Mouse (Mus musculus): ENCODE measurements around the gene Cxcl12. TPM values are rescaled to one million over a fixed set of nuclear protein-coding genes. Genes with fewer than 3 reads are reported as not detected.

Gene Cxcl12
- polyA plus RNA-seq, 1 experiment from 2014 or later = 57.5 TPM

- no peak for ATAC-seq (ENCODE audit: low read depth)
- peaks cover 31% of the 10 kb centered on the region for H3K27me3 ChIP-seq (ENCODE audit: control insufficient read depth, insufficient read depth, low read depth, low read length)
- H3K9me3 ChIP-seq (replicated peaks; ENCODE audit: control insufficient read depth, low read length) = no peaks in the 10 kb centered on the region
- H3K9ac ChIP-seq (ENCODE audit: low read depth, low read length) = peak overlapping the region; percentile 50; the same call in 1 of the 2 replicates
- WGBS (ENCODE audit: insufficient replicate concordance) = 20% methylated on average over 10 of the region's 10 CpGs
- peak overlapping the region; percentile 63 for H3K4me3 ChIP-seq (ENCODE audit: low read depth, low read length)
- peak overlapping the region; percentile 44; the same call in 1 of the 2 replicates for H3K27ac ChIP-seq (ENCODE audit: low read length)
- no peaks in the 10 kb centered on the region for H3K36me3 ChIP-seq (ENCODE audit: control insufficient read depth, insufficient read depth)
- H3K4me1 ChIP-seq (ENCODE audit: control insufficient read depth, low read depth, low read length) = peaks cover 8% of the 10 kb centered on the region
- peak overlapping the region; percentile 45 for H3K4me2 ChIP-seq (ENCODE audit: low read depth, low read length)
These were observed 1.8 kb downstream of the Cxcl12 start for GRCm38 (mm10) chr6:117169910-117170747.

- H3K27me3 ChIP-seq (ENCODE audit: control insufficient read depth, insufficient read depth, low read depth, low read length) = peaks cover 28% of the 10 kb centered on the region
- ATAC-seq (ENCODE audit: low read depth) = peak; percentile 58
- H3K9ac ChIP-seq (ENCODE audit: low read depth, low read length) = no peak overlapping the region
These were observed 4.0 kb downstream of the Cxcl12 start for GRCm38 (mm10) chr6:117172358-117172757.

GRCm38 (mm10) chr6:117173876-117174275 lies 5.5 kb downstream of the Cxcl12 start:
- Histone ChIP-seq H3K27ac (ENCODE audit: low read length) (no peak overlapping the region), H3K9me3 (replicated peaks; ENCODE audit: control insufficient read depth, low read length) (no peaks in the 10 kb centered on the region), H3K36me3 (ENCODE audit: control insufficient read depth, insufficient read depth) (no peaks in the 10 kb centered on the region), H3K4me3 (ENCODE audit: low read depth, low read length) (no peak overlapping the region), H3K27me3 (ENCODE audit: control insufficient read depth, insufficient read depth, low read depth, low read length) (peaks cover 13% of the 10 kb centered on the region), H3K4me1 (ENCODE audit: control insufficient read depth, low read depth, low read length) (peaks cover 8% of the 10 kb centered on the region), H3K9ac (ENCODE audit: low read depth, low read length) (no peak overlapping the region), H3K4me2 (ENCODE audit: low read depth, low read length) (no peak overlapping the region)
- WGBS (ENCODE audit: insufficient replicate concordance) = 12% methylated on average over 11 of the region's 11 CpGs
- ATAC-seq (ENCODE audit: low read depth) = no peak

More at GRCm38 (mm10) chr6:117172358-117172757, 4.0 kb downstream of the Cxcl12 start:
- Histone ChIP-seq H3K4me1 (ENCODE audit: control insufficient read depth, low read depth, low read length) (peaks cover 8% of the 10 kb centered on the region), H3K9me3 (replicated peaks; ENCODE audit: control insufficient read depth, low read length) (no peaks in the 10 kb centered on the region), H3K4me2 (ENCODE audit: low read depth, low read length) (0 out of 2 replicates have a peak overlapping the region, but pooled peaks have one; percentile 13), H3K27ac (ENCODE audit: low read length) (no peak overlapping the region), H3K36me3 (ENCODE audit: control insufficient read depth, insufficient read depth) (no peaks in the 10 kb centered on the region), H3K4me3 (ENCODE audit: low read depth, low read length) (no peak overlapping the region)
- 50% methylated on average over 6 of the region's 6 CpGs for WGBS (ENCODE audit: insufficient replicate concordance)

- 43% methylated on average over 2 of the region's 2 CpGs for WGBS (ENCODE audit: insufficient replicate concordance)
- no peak overlapping the region for H3K4me3 ChIP-seq (ENCODE audit: low read depth, low read length)
- no peak overlapping the region for H3K27ac ChIP-seq (ENCODE audit: low read length)
- H3K4me2 ChIP-seq (ENCODE audit: low read depth, low read length) = no peak overlapping the region
- no peak for ATAC-seq (ENCODE audit: low read depth)
- no peaks in the 10 kb centered on the region for H3K9me3 ChIP-seq (replicated peaks; ENCODE audit: control insufficient read depth, low read length)
- peaks cover 8% of the 10 kb centered on the region for H3K4me1 ChIP-seq (ENCODE audit: control insufficient read depth, low read depth, low read length)
- no peaks in the 10 kb centered on the region for H3K36me3 ChIP-seq (ENCODE audit: control insufficient read depth, insufficient read depth)
- peaks cover 3% of the 10 kb centered on the region for H3K27me3 ChIP-seq (ENCODE audit: control insufficient read depth, insufficient read depth, low read depth, low read length)
- no peak overlapping the region for H3K9ac ChIP-seq (ENCODE audit: low read depth, low read length)
These were observed 6.9 kb downstream of the Cxcl12 start for GRCm38 (mm10) chr6:117175113-117175793.

- H3K9ac ChIP-seq (ENCODE audit: low read depth, low read length) = no peak overlapping the region
- H3K4me1 ChIP-seq (ENCODE audit: control insufficient read depth, low read depth, low read length) = peaks cover 8% of the 10 kb centered on the region
- H3K27ac ChIP-seq (ENCODE audit: low read length) = no peak overlapping the region
- H3K27me3 ChIP-seq (ENCODE audit: control insufficient read depth, insufficient read depth, low read depth, low read length) = no peaks in the 10 kb centered on the region; the same call in 1 of the 2 replicates
- H3K36me3 ChIP-seq (ENCODE audit: control insufficient read depth, insufficient read depth) = no peaks in the 10 kb centered on the region
- no peak for ATAC-seq (ENCODE audit: low read depth)
- H3K4me2 ChIP-seq (ENCODE audit: low read depth, low read length) = no peak overlapping the region
- H3K9me3 ChIP-seq (replicated peaks; ENCODE audit: control insufficient read depth, low read length) = no peaks in the 10 kb centered on the region
- no peak overlapping the region for H3K4me3 ChIP-seq (ENCODE audit: low read depth, low read length)
- WGBS (ENCODE audit: insufficient replicate concordance) = 27% methylated on average over 5 of the region's 5 CpGs
These were observed 8.1 kb downstream of the Cxcl12 start for GRCm38 (mm10) chr6:117176406-117176805.

- no peaks in the 10 kb centered on the region for H3K9me3 ChIP-seq (replicated peaks; ENCODE audit: control insufficient read depth, low read length)
- 43% methylated on average over 6 of the region's 6 CpGs for WGBS (ENCODE audit: insufficient replicate concordance)
- H3K27me3 ChIP-seq (ENCODE audit: control insufficient read depth, insufficient read depth, low read depth, low read length) = no peaks in the 10 kb centered on the region
- no peak overlapping the region for H3K4me2 ChIP-seq (ENCODE audit: low read depth, low read length)
- no peaks in the 10 kb centered on the region for H3K36me3 ChIP-seq (ENCODE audit: control insufficient read depth, insufficient read depth)
- no peaks in the 10 kb centered on the region for H3K4me1 ChIP-seq (ENCODE audit: control insufficient read depth, low read depth, low read length)
- ATAC-seq (ENCODE audit: low read depth) = no peak
- no peak overlapping the region for H3K27ac ChIP-seq (ENCODE audit: low read length)
- H3K9ac ChIP-seq (ENCODE audit: low read depth, low read length) = no peak overlapping the region
- no peak overlapping the region for H3K4me3 ChIP-seq (ENCODE audit: low read depth, low read length)
These were observed 12.0 kb downstream of the Cxcl12 start for GRCm38 (mm10) chr6:117180303-117180702.

GRCm38 (mm10) chr6:117185381-117185780 lies 17.0 kb downstream of the Cxcl12 start:
- H3K9me3 ChIP-seq (replicated peaks; ENCODE audit: control insufficient read depth, low read length) = no peaks in the 10 kb centered on the region
- H3K4me1 ChIP-seq (ENCODE audit: control insufficient read depth, low read depth, low read length) = no peaks in the 10 kb centered on the region
- ATAC-seq (ENCODE audit: low read depth) = no peak
- H3K36me3 ChIP-seq (ENCODE audit: control insufficient read depth, insufficient read depth) = no peaks in the 10 kb centered on the region
- no peak overlapping the region for H3K4me2 ChIP-seq (ENCODE audit: low read depth, low read length)
- H3K27ac ChIP-seq (ENCODE audit: low read length) = no peak overlapping the region
- H3K9ac ChIP-seq (ENCODE audit: low read depth, low read length) = no peak overlapping the region
- WGBS (ENCODE audit: insufficient replicate concordance) = 46% methylated on average over 4 of the region's 4 CpGs
- no peaks in the 10 kb centered on the region for H3K27me3 ChIP-seq (ENCODE audit: control insufficient read depth, insufficient read depth, low read depth, low read length)
- H3K4me3 ChIP-seq (ENCODE audit: low read depth, low read length) = no peak overlapping the region

- no peak for ATAC-seq (ENCODE audit: low read depth)
- Histone ChIP-seq H3K4me3 (ENCODE audit: low read depth, low read length) (no peak overlapping the region), H3K36me3 (ENCODE audit: control insufficient read depth, insufficient read depth) (no peaks in the 10 kb centered on the region), H3K9ac (ENCODE audit: low read depth, low read length) (no peak overlapping the region), H3K4me2 (ENCODE audit: low read depth, low read length) (no peak overlapping the region), H3K27ac (ENCODE audit: low read length) (no peak overlapping the region), H3K27me3 (ENCODE audit: control insufficient read depth, insufficient read depth, low read depth, low read length) (no peaks in the 10 kb centered on the region), H3K9me3 (replicated peaks; ENCODE audit: control insufficient read depth, low read length) (no peaks in the 10 kb centered on the region), H3K4me1 (ENCODE audit: control insufficient read depth, low read depth, low read length) (no peaks in the 10 kb centered on the region)
- 54% methylated on average over 3 of the region's 3 CpGs for WGBS (ENCODE audit: insufficient replicate concordance)
These were observed 22.1 kb downstream of the Cxcl12 start for GRCm38 (mm10) chr6:117190453-117190852.

GRCm38 (mm10) chr6:117191741-117192140 lies 23.4 kb downstream of the Cxcl12 start:
- H3K36me3 ChIP-seq (ENCODE audit: control insufficient read depth, insufficient read depth) = no peaks in the 10 kb centered on the region
- no peak for ATAC-seq (ENCODE audit: low read depth)
- no peak overlapping the region for H3K4me2 ChIP-seq (ENCODE audit: low read depth, low read length)
- no peak overlapping the region for H3K4me3 ChIP-seq (ENCODE audit: low read depth, low read length)
- no peak overlapping the region for H3K27ac ChIP-seq (ENCODE audit: low read length)
- H3K9ac ChIP-seq (ENCODE audit: low read depth, low read length) = no peak overlapping the region
- WGBS (ENCODE audit: insufficient replicate concordance) = 71% methylated on average over 6 of the region's 6 CpGs
- no peaks in the 10 kb centered on the region for H3K4me1 ChIP-seq (ENCODE audit: control insufficient read depth, low read depth, low read length)
- no peaks in the 10 kb centered on the region for H3K9me3 ChIP-seq (replicated peaks; ENCODE audit: control insufficient read depth, low read length)
- H3K27me3 ChIP-seq (ENCODE audit: control insufficient read depth, insufficient read depth, low read depth, low read length) = no peaks in the 10 kb centered on the region

All from liver, embryonic 16.5 days (tissue).